Mouse (Mus musculus) stomach, embryonic 14.5 days (tissue): Measurements from ENCODE around the gene Pls1. TPM values are rescaled to one million over a fixed set of nuclear protein-coding genes. Genes with fewer than 3 reads are reported as not detected.

ENCODE experiments used
- ATAC-seq: fragments of 200-750 bp; cut with Nextera tagmentation; 2 replicates; pipeline ENCODE4 v1.8.0; 2017; ENCODE audit warnings: low read depth, moderate TSS enrichment; ENCODE audit not compliant: insufficient number of reproducible peaks, insufficient read depth, low FRiP score
- H3K27ac ChIP-seq: fragments of 300-500 bp; sonication (generic); 2 replicates; pipeline ENCODE4 v1.5.1; 2014; ENCODE audit warnings: mild to moderate bottlenecking, low read length, moderate library complexity, mixed read lengths
- H3K27me3 ChIP-seq: fragments of 300-500 bp; sonication (generic); 2 replicates; pipeline ENCODE4 v1.6.1; 2014; ENCODE audit warnings: low read length, control low read depth, mixed read lengths; ENCODE audit not compliant: control insufficient read depth, insufficient read depth
- H3K36me3 ChIP-seq: fragments of 300-500 bp; sonication (generic); 2 replicates; pipeline ENCODE4 v1.6.1; 2014; ENCODE audit warnings: mild to moderate bottlenecking, control low read depth, low read length, moderate library complexity, mixed read lengths; ENCODE audit not compliant: control insufficient read depth, insufficient read depth
- H3K4me1 ChIP-seq: fragments of 300-500 bp; sonication (generic); 2 replicates; pipeline ENCODE4 v1.6.1; 2014; ENCODE audit warnings: low read length, control low read depth, mixed read lengths; ENCODE audit not compliant: control insufficient read depth, insufficient read depth
- H3K4me2 ChIP-seq: fragments of 300-500 bp; sonication (generic); replicated peaks from 2 replicates; pipeline ENCODE4 v1.6.1; 2014; ENCODE audit warnings: low read depth, low read length, control low read depth
- H3K4me3 ChIP-seq: fragments of 300-500 bp; sonication (generic); 2 replicates; pipeline ENCODE4 v1.5.1; 2014; ENCODE audit warnings: low read depth, low read length, control low read depth
- H3K9ac ChIP-seq: fragments of 300-500 bp; sonication (generic); replicated peaks from 2 replicates; pipeline ENCODE4 v1.6.1; 2014; ENCODE audit warnings: low read depth, mild to moderate bottlenecking, control low read depth, low read length, moderate library complexity, mixed read lengths
- H3K9me3 ChIP-seq: fragments of 300-500 bp; sonication (generic); 2 replicates; pipeline ENCODE4 v1.6.1; 2016; ENCODE audit warnings: low read depth, low read length, control low read depth; ENCODE audit not compliant: control insufficient read depth
- WGBS: fragments of 180-500 bp; shearing (Covaris S2); extraction: QIAGEN DNeasy Blood & Tissue Kit; methylation state at CpG from one replicate; pipeline ENCODE4 v1.1.7; 2014; 5-methylcytosine and 5-hydroxymethylcytosine counted together
- polyA plus RNA-seq: library from polyadenylated mRNA; unstranded; fragments of >200 nt; fragmentation: Nextera tagmentation; extraction: Ambion mirVana; gene quantifications from 2 replicates; pipeline ENCODE4 v1.2.1, GENCODE M21; 2014

Gene Pls1
- polyA plus RNA-seq, result 20.4 and 20.7 TPM in 2 replicates

DNA sequence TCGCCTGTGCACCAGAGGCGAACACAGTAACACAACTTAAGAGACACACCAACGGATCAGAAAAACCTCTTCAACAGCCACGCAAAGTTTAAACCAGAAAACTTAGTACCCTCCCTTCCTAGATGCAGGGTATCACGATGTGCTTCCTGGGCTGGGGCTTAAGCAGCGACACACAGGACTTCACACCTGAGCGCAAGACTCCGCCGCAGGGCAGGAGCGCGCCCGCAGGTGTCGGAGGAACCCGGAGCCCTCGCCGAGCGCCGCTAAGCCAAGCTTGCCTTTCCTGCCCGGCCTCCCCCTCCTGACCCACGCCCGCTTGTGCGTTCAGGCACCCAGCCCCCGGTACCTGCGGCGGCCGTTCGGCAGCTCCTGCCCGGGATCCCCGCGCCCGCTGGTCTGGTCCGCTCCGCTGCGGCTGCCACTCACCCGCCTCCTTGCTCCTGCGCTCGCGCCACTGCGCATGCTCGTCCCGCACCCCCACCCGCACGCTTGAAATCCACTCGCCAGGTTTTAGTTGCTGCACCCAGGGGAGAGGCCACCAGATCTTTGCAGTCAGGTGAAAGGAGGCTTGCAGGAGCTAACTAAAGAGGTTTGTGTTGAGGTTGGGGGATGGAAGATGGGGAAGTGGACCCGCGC lies at the start of gene Pls1:
Gene Pls1 (minus strand): TSS at position 487 of the 636 bp plus-strand sequence.
- peak within 1 kb of the TSS; percentile 58 for H3K4me3 ChIP-seq
- H3K27ac ChIP-seq, result peak within 1 kb of the TSS; percentile 48; the same call in 1 of the 2 replicates
- H3K36me3 ChIP-seq, result no peaks in the 10 kb centered on the region
- H3K27me3 ChIP-seq, result no peaks in the 10 kb centered on the region
- ATAC-seq, result peak; percentile 91
- peak within 1 kb of the TSS; percentile 90 for H3K4me2 ChIP-seq
- H3K4me1 ChIP-seq, result no peaks in the 10 kb centered on the region
- peak within 1 kb of the TSS; percentile 26; the same call in 1 of the 2 replicates for H3K9ac ChIP-seq
- under 1% methylated on average over 46 of the region's 46 CpGs for WGBS
- no peaks in the 10 kb centered on the region for H3K9me3 ChIP-seq

GRCm38 (mm10) chr9:95882751-95883150 lies 37.6 kb upstream of the Pls1 start:
- Histone ChIP-seq H3K4me3 (no peak overlapping the region), H3K27me3 (no peaks in the 10 kb centered on the region), H3K36me3 (peaks cover 26% of the 10 kb centered on the region), H3K4me1 (no peaks in the 10 kb centered on the region), H3K9ac (no peak overlapping the region), H3K9me3 (no peaks in the 10 kb centered on the region), H3K4me2 (no peak overlapping the region), H3K27ac (no peak overlapping the region)
- ATAC-seq, result no peak
- 94% methylated on average over 2 of the region's 2 CpGs for WGBS

- Histone ChIP-seq H3K9me3 (no peaks in the 10 kb centered on the region), H3K36me3 (peaks cover 3% of the 10 kb centered on the region), H3K4me1 (no peaks in the 10 kb centered on the region), H3K4me2 (no peak overlapping the region), H3K9ac (no peak overlapping the region), H3K27me3 (no peaks in the 10 kb centered on the region), H3K27ac (no peak overlapping the region), H3K4me3 (no peak overlapping the region)
- ATAC-seq, result no peak
- WGBS, result 78% methylated on average over 5 of the region's 5 CpGs
Measured at GRCm38 (mm10) chr9:95878246-95878645, 33.1 kb upstream of the Pls1 start.

DNA sequence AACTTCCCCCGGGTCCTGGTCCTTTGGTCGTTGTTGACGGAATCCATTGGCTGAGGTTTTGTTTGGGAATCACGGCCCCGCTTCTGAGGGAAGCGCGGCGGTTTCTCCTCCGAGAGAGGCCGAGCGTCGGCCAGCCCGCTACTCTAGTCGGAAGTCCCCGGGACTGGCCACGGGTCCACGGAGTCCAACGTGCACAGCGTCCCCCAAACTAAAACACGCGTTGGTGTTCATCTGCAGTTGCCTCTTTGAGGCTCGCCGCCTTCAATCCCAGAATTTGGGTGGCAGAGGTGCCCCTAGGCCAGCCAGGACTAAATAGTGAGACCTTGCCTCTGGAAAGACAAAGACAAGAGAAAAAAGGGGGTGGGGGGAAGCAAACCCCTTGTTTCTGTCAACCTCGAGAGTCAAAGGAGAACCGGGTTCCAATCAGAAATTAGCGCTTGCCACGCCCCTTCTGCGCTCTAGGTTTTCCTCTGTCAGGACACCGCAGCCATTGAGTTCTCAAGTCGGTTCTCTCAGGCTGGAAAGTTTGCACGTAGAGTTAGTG lies 13.0 kb upstream of the Pls1 start:
- H3K36me3 ChIP-seq, result no peaks in the 10 kb centered on the region; the same call in 1 of the 2 replicates
- H3K27me3 ChIP-seq, result no peaks in the 10 kb centered on the region
- peak overlapping the region; percentile 61; the same call in 1 of the 2 replicates for H3K27ac ChIP-seq
- WGBS, result under 1% methylated on average over 31 of the region's 31 CpGs
- H3K4me1 ChIP-seq, result no peaks in the 10 kb centered on the region
- peak overlapping the region; percentile 92 for H3K4me3 ChIP-seq
- peak overlapping the region; percentile 80 for H3K9ac ChIP-seq
- no peaks in the 10 kb centered on the region for H3K9me3 ChIP-seq
- H3K4me2 ChIP-seq, result peak overlapping the region; percentile 93
- peak; percentile 50 for ATAC-seq

DNA sequence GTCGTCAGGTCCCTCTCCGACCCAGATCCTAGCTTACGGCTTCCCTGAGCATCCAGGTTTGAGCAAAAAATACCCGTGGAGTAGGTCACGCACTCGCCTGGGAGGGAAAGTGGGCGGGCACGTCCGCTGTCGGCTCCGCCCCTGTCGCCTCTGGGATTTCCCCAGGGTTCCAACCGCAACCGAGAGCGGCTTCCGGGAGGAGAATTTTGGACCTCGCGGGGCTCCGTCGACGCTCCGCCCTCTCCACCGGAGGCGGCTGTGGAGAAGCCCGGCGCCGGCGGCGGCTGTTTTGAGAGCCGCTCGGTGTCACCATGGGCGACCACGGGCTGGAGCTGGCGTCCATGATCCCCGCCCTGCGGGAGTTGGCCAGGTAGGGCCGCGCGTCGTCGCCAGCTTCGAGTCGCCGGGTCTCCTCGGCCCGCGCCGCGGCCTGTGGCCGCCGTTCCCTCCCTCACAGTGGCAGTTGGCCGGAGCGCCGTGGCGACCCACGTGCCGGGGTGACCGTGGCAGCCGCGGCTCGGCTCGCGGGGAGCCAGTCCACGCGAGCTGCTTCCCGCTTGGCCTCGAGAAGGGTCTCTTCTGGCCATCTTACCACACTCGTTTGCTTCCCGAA lies 12.4 kb upstream of the Pls1 start, which contains the start of gene Atr:
Gene Atr (plus strand): TSS at position 184 of the 613 bp plus-strand sequence.
- Histone ChIP-seq H3K9me3 (no peaks in the 10 kb centered on the region), H3K4me1 (no peaks in the 10 kb centered on the region), H3K36me3 (no peaks in the 10 kb centered on the region), H3K27me3 (no peaks in the 10 kb centered on the region), H3K27ac (peak within 1 kb of the TSS; percentile 61; the same call in 1 of the 2 replicates), H3K9ac (peak within 1 kb of the TSS; percentile 80), H3K4me3 (peak within 1 kb of the TSS; percentile 92), H3K4me2 (peak within 1 kb of the TSS; percentile 93)
- WGBS, result under 1% methylated on average over 66 of the region's 69 CpGs
- ATAC-seq, result peak; percentile 89

DNA sequence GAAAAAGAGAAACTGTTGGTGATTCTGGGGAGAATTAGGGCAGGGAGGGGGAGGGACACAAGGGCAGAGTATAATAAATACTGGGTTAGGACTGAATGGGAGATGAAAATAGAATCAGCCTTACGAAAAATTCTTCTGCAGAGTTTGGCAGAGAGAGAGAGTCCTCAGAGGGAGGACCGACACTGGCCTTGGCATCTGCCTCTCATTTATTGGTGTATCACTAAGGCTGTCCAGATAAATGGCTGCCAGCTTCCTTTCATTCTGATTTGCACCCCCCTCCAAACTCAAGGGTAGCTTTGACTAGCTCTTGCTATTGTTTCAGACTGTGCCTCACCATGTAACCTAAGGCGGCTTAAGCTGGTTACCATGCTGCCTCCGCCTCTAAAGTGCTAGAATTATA lies 10.9 kb upstream of the Pls1 start:
- H3K4me3 ChIP-seq, result no peak overlapping the region
- WGBS, result 87% methylated on average over 4 of the region's 4 CpGs
- no peak overlapping the region for H3K9ac ChIP-seq
- no peak for ATAC-seq
- H3K36me3 ChIP-seq, result no peaks in the 10 kb centered on the region
- H3K4me1 ChIP-seq, result no peaks in the 10 kb centered on the region
- no peaks in the 10 kb centered on the region for H3K9me3 ChIP-seq
- H3K4me2 ChIP-seq, result no peak overlapping the region
- no peaks in the 10 kb centered on the region for H3K27me3 ChIP-seq
- H3K27ac ChIP-seq, result no peak overlapping the region

DNA sequence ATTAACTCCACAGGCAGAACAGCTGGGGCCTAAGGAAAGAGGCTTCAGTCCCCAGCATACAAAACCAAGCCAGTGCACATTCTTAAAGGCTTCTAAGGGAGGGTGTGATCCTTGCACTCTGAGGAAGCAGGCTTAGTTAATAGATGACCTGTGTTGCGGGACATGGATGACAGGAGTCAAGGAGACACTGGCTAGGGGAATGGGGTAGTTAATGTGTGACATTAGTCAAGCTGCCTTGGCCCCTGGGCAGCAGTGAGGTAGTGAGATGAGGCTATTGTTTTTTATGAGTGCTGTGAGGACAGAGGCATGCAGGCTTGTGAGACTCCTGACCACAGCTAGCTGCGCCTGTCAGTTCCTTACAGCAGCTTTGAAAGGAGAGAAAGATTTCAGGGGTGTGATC lies 9.8 kb upstream of the Pls1 start:
- H3K27me3 ChIP-seq, result no peaks in the 10 kb centered on the region
- H3K9me3 ChIP-seq, result no peaks in the 10 kb centered on the region
- WGBS, result 57% methylated on average over 2 of the region's 2 CpGs
- no peak overlapping the region for H3K4me2 ChIP-seq
- ATAC-seq, result no peak
- H3K27ac ChIP-seq, result no peak overlapping the region
- H3K36me3 ChIP-seq, result no peaks in the 10 kb centered on the region
- H3K4me1 ChIP-seq, result no peaks in the 10 kb centered on the region
- no peak overlapping the region for H3K9ac ChIP-seq
- no peak overlapping the region for H3K4me3 ChIP-seq

GRCm38 (mm10) chr9:95852896-95853295 lies 7.8 kb upstream of the Pls1 start:
- H3K9me3 ChIP-seq, result no peaks in the 10 kb centered on the region
- no peak overlapping the region for H3K4me2 ChIP-seq
- H3K27me3 ChIP-seq, result no peaks in the 10 kb centered on the region
- no peak overlapping the region for H3K27ac ChIP-seq
- H3K4me3 ChIP-seq, result no peak overlapping the region
- no peaks in the 10 kb centered on the region for H3K36me3 ChIP-seq
- WGBS, result 26% methylated on average over 4 of the region's 4 CpGs
- no peaks in the 10 kb centered on the region for H3K4me1 ChIP-seq
- ATAC-seq, result no peak
- no peak overlapping the region for H3K9ac ChIP-seq
